Mouse (Mus musculus): ENCODE data around the gene Zfp266. TPM values are rescaled to one million over a fixed set of nuclear protein-coding genes. Genes with fewer than 3 reads are reported as not detected.
"Not testable (repeated sequence)": the region's sequence is repeated elsewhere in the genome, so short reads cannot be mapped to it uniquely, and the experiment has no call there.

Zfp266 gene
- polyA plus RNA-seq (2014; fragmentation: Nextera tagmentation; extraction: Ambion mirVana) = 43.5 and 48.8 TPM in 2 replicates

GRCm38 (mm10) chr9:20521306-20521957 is at the start of gene Zfp266:
TSS of gene Zfp266 (minus strand) at chr9:20521417.
- peak; percentile 84 for ATAC-seq (ENCODE audit: insufficient number of reproducible peaks, insufficient read depth, low FRiP score, low read depth)
- H3K9me3 ChIP-seq (ENCODE audit: control insufficient read depth, low read length) = no peaks in the 10 kb centered on the region
- under 1% methylated on average over 46 of the region's 46 CpGs for WGBS
- H3K4me1 ChIP-seq (ENCODE audit: control insufficient read depth in 2 of 2, insufficient read depth in 2 of 2, low read length in 2 of 2) = peaks cover 2 to 11% of the 10 kb centered on the region in 2 experiments; a peak in 3 of 4 replicates
- peak within 1 kb of the TSS; percentile 93 for H3K27ac ChIP-seq (replicated peaks in 1 of 2; ENCODE audit: control insufficient read depth in 1 of 2, insufficient read depth in 1 of 2, low read depth in 2 of 2, low read length in 2 of 2)
- H3K4me2 ChIP-seq (ENCODE audit: low read length) = peak within 1 kb of the TSS; percentile 71
- peaks cover 21% of the 10 kb centered on the region for H3K36me3 ChIP-seq (ENCODE audit: control insufficient read depth, insufficient read depth, low read length)
- peak within 1 kb of the TSS; percentile 94 for H3K9ac ChIP-seq (ENCODE audit: low read length)
- H3K4me3 ChIP-seq (ENCODE audit: control insufficient read depth in 1 of 2, insufficient read depth in 1 of 2, low read depth in 1 of 2, low read length in 2 of 2) = peak within 1 kb of the TSS; percentile 60 to 78
- H3K27me3 ChIP-seq (ENCODE audit: control insufficient read depth, insufficient read depth, low read length) = no peaks in the 10 kb centered on the region

DNA sequence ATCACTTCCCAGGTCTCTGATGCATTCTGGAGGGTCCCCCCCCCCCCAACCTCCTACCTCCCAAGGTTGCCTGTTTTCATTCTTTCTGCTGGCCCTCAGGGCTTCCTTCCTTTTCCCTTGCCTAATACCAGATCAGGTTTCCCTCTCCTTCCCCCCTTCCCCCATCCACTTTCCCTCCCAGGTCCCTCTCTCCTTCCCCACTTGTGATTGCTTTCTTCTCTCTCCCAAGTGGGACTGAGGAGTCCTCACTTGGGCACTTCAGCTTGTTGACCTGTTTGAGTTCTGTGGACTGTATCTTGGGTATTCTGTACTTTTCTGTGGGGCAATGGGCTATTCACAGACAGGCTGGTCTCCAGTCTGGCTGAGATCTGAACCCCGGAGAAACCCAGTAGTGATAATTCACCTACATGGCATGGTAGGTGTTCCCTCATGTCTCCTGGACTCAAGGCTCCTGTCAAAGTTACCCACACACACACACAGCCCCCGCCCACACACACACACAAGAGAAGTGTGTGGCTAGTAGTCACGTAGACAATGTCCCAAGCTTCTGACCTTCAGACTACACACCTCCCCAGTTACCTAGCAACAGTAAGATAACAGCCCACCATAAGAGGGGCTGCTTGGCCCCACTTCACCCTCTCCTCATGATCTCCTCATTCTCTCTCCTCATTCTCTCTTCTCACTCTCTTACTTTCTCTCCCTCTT is 44.3 kb upstream of the Zfp266 start:
- H3K4me2 ChIP-seq (ENCODE audit: low read length); H3K9me3 ChIP-seq (ENCODE audit: control insufficient read depth, low read length); H3K36me3 ChIP-seq (ENCODE audit: control insufficient read depth, insufficient read depth, low read length); H3K9ac ChIP-seq (ENCODE audit: low read length); H3K4me1 ChIP-seq (ENCODE audit: control insufficient read depth in 2 of 2, insufficient read depth in 2 of 2, low read length in 2 of 2); H3K27me3 ChIP-seq (ENCODE audit: control insufficient read depth, insufficient read depth, low read length); H3K27ac ChIP-seq (replicated peaks in 1 of 2; ENCODE audit: control insufficient read depth in 1 of 2, insufficient read depth in 1 of 2, low read depth in 2 of 2, low read length in 2 of 2); ATAC-seq (ENCODE audit: insufficient number of reproducible peaks, insufficient read depth, low FRiP score, low read depth); H3K4me3 ChIP-seq (ENCODE audit: control insufficient read depth in 1 of 2, insufficient read depth in 1 of 2, low read depth in 1 of 2, low read length in 2 of 2): not testable (repeated sequence)
- 52% methylated on average over 3 of the region's 3 CpGs for WGBS

DNA sequence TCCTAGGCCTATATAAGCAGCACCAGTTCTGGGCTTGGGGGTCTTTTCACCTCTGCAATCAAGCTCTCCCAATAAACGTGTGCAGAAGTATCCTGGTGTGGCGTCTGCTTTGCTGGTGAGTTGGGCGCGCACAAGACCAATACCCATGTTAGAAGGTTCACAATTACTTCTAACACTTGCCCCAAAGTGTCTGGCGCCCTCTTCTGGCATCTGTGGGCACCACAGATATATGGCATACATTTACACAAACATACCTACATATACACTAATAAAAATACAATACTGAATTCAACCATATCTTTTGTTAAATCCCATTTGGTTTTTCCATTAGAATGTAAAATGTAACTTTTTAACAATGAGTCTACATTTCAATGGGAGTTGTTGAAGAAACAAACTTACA is 41.0 kb upstream of the Zfp266 start:
- ATAC-seq (ENCODE audit: insufficient number of reproducible peaks, insufficient read depth, low FRiP score, low read depth) = no peak
- 86% methylated on average over 5 of the region's 5 CpGs for WGBS
- H3K27ac ChIP-seq (replicated peaks in 1 of 2; ENCODE audit: control insufficient read depth in 1 of 2, insufficient read depth in 1 of 2, low read depth in 2 of 2, low read length in 2 of 2) = no peak overlapping the region

GRCm38 (mm10) chr9:20552698-20553097 is 31.5 kb upstream of the Zfp266 start:
- Histone ChIP-seq H3K4me1 (ENCODE audit: control insufficient read depth in 2 of 2, insufficient read depth in 2 of 2, low read length in 2 of 2) (no peaks in the 10 kb centered on the region), H3K4me2 (ENCODE audit: low read length) (no peak overlapping the region), H3K27me3 (ENCODE audit: control insufficient read depth, insufficient read depth, low read length) (peaks cover 5% of the 10 kb centered on the region; the same call in 1 of the 2 replicates), H3K9me3 (ENCODE audit: control insufficient read depth, low read length) (no peaks in the 10 kb centered on the region), H3K9ac (ENCODE audit: low read length) (no peak overlapping the region), H3K36me3 (ENCODE audit: control insufficient read depth, insufficient read depth, low read length) (no peaks in the 10 kb centered on the region), H3K27ac (replicated peaks in 1 of 2; ENCODE audit: control insufficient read depth in 1 of 2, insufficient read depth in 1 of 2, low read depth in 2 of 2, low read length in 2 of 2) (no peak overlapping the region), H3K4me3 (ENCODE audit: control insufficient read depth in 1 of 2, insufficient read depth in 1 of 2, low read depth in 1 of 2, low read length in 2 of 2) (no peak overlapping the region)
- ATAC-seq (ENCODE audit: insufficient number of reproducible peaks, insufficient read depth, low FRiP score, low read depth) = no peak
- 68% methylated on average over 1 of the region's 1 CpGs for WGBS

More for the DNA sequence above, 41.0 kb upstream of the Zfp266 start:
- H3K36me3 ChIP-seq (ENCODE audit: control insufficient read depth, insufficient read depth, low read length) = no peaks in the 10 kb centered on the region
- no peaks in the 10 kb centered on the region for H3K27me3 ChIP-seq (ENCODE audit: control insufficient read depth, insufficient read depth, low read length)
- H3K9me3 ChIP-seq (ENCODE audit: control insufficient read depth, low read length) = 0 out of 2 replicates have a peak, but pooled peaks cover 6% of the 10 kb centered on the region
- H3K9ac ChIP-seq (ENCODE audit: low read length) = no peak overlapping the region
- no peak overlapping the region for H3K4me3 ChIP-seq (ENCODE audit: control insufficient read depth in 1 of 2, insufficient read depth in 1 of 2, low read depth in 1 of 2, low read length in 2 of 2)
- H3K4me1 ChIP-seq (ENCODE audit: control insufficient read depth in 2 of 2, insufficient read depth in 2 of 2, low read length in 2 of 2) = no peaks in the 10 kb centered on the region
- H3K4me2 ChIP-seq (ENCODE audit: low read length) = no peak overlapping the region

DNA sequence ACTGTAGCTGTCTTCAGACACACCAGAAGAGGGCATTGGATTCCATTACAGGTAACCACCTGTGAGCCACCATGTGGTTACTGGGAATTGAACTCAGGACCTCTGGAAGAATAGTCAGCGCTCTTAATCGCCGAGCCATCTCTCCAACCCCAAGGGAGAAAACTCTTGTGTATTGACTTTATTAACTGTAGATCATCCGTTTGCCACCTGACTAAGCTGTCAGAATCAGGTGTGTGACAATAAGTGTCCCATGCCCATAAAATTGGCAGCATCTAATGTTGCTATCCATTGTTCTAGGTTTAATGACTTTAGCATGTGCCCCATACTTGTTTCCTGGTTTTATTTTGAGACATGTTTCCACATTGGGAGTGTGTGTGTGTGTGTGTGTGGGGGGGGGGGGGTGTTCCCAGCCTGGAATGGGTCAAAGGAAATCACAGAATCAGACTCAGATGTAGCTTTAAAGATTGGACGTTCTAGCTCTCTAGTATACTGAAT is 30.6 kb upstream of the Zfp266 start:
- H3K4me3 ChIP-seq (ENCODE audit: control insufficient read depth in 1 of 2, insufficient read depth in 1 of 2, low read depth in 1 of 2, low read length in 2 of 2) = no peak overlapping the region
- no peak overlapping the region for H3K9ac ChIP-seq (ENCODE audit: low read length)
- peaks cover 5% of the 10 kb centered on the region; the same call in 1 of the 2 replicates for H3K27me3 ChIP-seq (ENCODE audit: control insufficient read depth, insufficient read depth, low read length)
- H3K27ac ChIP-seq (replicated peaks in 1 of 2; ENCODE audit: control insufficient read depth in 1 of 2, insufficient read depth in 1 of 2, low read depth in 2 of 2, low read length in 2 of 2) = no peak overlapping the region
- no peaks in the 10 kb centered on the region for H3K4me1 ChIP-seq (ENCODE audit: control insufficient read depth in 2 of 2, insufficient read depth in 2 of 2, low read length in 2 of 2)
- 49% methylated on average over 5 of the region's 5 CpGs for WGBS
- no peak for ATAC-seq (ENCODE audit: insufficient number of reproducible peaks, insufficient read depth, low FRiP score, low read depth)
- H3K9me3 ChIP-seq (ENCODE audit: control insufficient read depth, low read length) = no peaks in the 10 kb centered on the region
- no peaks in the 10 kb centered on the region for H3K36me3 ChIP-seq (ENCODE audit: control insufficient read depth, insufficient read depth, low read length)
- no peak overlapping the region for H3K4me2 ChIP-seq (ENCODE audit: low read length)

DNA sequence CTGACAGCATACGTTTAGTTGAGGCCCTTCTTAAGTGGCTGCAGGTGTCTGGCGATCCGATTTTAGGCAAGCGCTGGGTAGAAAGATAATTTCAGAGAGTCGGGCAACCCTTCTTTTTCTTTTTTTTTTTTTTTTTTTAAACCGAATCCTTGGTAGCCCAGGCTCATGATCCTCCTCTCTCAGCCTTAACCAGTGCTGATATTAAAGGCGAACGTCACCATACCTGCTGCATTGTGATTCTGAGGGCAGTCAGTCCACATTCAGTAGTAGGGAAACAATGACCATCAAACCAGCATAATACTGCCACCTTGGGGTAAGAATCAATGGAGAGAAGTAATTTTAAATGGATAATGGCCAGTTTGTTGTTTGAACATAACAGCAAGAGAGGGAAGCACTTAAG is 23.9 kb upstream of the Zfp266 start:
- Histone ChIP-seq H3K9me3 (ENCODE audit: control insufficient read depth, low read length) (no peaks in the 10 kb centered on the region), H3K4me1 (ENCODE audit: control insufficient read depth in 2 of 2, insufficient read depth in 2 of 2, low read length in 2 of 2) (0 out of 4 replicates have a peak, but pooled peaks cover 0 to 5% of the 10 kb centered on the region in 2 experiments), H3K27ac (replicated peaks in 1 of 2; ENCODE audit: control insufficient read depth in 1 of 2, insufficient read depth in 1 of 2, low read depth in 2 of 2, low read length in 2 of 2) (peak overlapping the region in 1 of 2 experiments; percentile 88; a peak in 3 of 4 replicates), H3K9ac (ENCODE audit: low read length) (peak overlapping the region; percentile 75), H3K27me3 (ENCODE audit: control insufficient read depth, insufficient read depth, low read length) (no peaks in the 10 kb centered on the region), H3K36me3 (ENCODE audit: control insufficient read depth, insufficient read depth, low read length) (no peaks in the 10 kb centered on the region), H3K4me3 (ENCODE audit: control insufficient read depth in 1 of 2, insufficient read depth in 1 of 2, low read depth in 1 of 2, low read length in 2 of 2) (peak overlapping the region; percentile 46 to 49; a peak in 3 of 4 replicates), H3K4me2 (ENCODE audit: low read length) (peak overlapping the region; percentile 92)
- 16% methylated on average over 8 of the region's 8 CpGs for WGBS
- ATAC-seq (ENCODE audit: insufficient number of reproducible peaks, insufficient read depth, low FRiP score, low read depth) = no peak

GRCm38 (mm10) chr9:20544070-20544821 is 23.0 kb upstream of the Zfp266 start:
- H3K27ac ChIP-seq (replicated peaks in 1 of 2; ENCODE audit: control insufficient read depth in 1 of 2, insufficient read depth in 1 of 2, low read depth in 2 of 2, low read length in 2 of 2) = peak overlapping the region; percentile 34 to 88
- H3K4me2 ChIP-seq (ENCODE audit: low read length) = peak overlapping the region; percentile 92
- peak overlapping the region; percentile 75 for H3K9ac ChIP-seq (ENCODE audit: low read length)
- no peaks in the 10 kb centered on the region for H3K36me3 ChIP-seq (ENCODE audit: control insufficient read depth, insufficient read depth, low read length)
- H3K4me1 ChIP-seq (ENCODE audit: control insufficient read depth in 2 of 2, insufficient read depth in 2 of 2, low read length in 2 of 2) = 0 out of 4 replicates have a peak, but pooled peaks cover 0 to 5% of the 10 kb centered on the region in 2 experiments
- no peaks in the 10 kb centered on the region for H3K27me3 ChIP-seq (ENCODE audit: control insufficient read depth, insufficient read depth, low read length)
- peak; percentile 89 for ATAC-seq (ENCODE audit: insufficient number of reproducible peaks, insufficient read depth, low FRiP score, low read depth)
- WGBS = 2% methylated on average over 43 of the region's 43 CpGs
- peak overlapping the region; percentile 46 to 49 for H3K4me3 ChIP-seq (ENCODE audit: control insufficient read depth in 1 of 2, insufficient read depth in 1 of 2, low read depth in 1 of 2, low read length in 2 of 2)
- H3K9me3 ChIP-seq (ENCODE audit: control insufficient read depth, low read length) = no peaks in the 10 kb centered on the region

All from heart, embryonic 14.5 days (tissue).